Mouse (Mus musculus) cerebellum, adult 9-10 months (tissue): ENCODE data around the gene Nlrx1.
A peak's percentile ranks its signal among the peaks of the same experiment; 100 is the strongest.

Source experiments
- DNase-seq: peaks from one replicate; pipeline ENCODE4 v3.0.0; 2022

The Nlrx1 gene

GRCm38 (mm10) chr9:44267319-44268026 lies 926 bp downstream of the Nlrx1 start:
- DNase-seq: no peak

- DNase-seq: no peak
Observed at GRCm38 (mm10) chr9:44266478-44267226, 1.7 kb downstream of the Nlrx1 start.

GRCm38 (mm10) chr9:44261388-44261787 lies 7.0 kb downstream of the Nlrx1 start:
- no peak for DNase-seq

- no peak for DNase-seq
Observed at GRCm38 (mm10) chr9:44259014-44259413, 9.4 kb downstream of the Nlrx1 start.

GRCm38 (mm10) chr9:44256213-44256612 lies 12.2 kb downstream of the Nlrx1 start:
- no peak for DNase-seq

- DNase-seq: no peak
Observed at GRCm38 (mm10) chr9:44255136-44255521, 13.3 kb downstream of the Nlrx1 start.

- DNase-seq: no peak
Observed at GRCm38 (mm10) chr9:44254508-44255135, 13.8 kb downstream of the Nlrx1 start.

- DNase-seq: no peak
Observed at GRCm38 (mm10) chr9:44253441-44253840, 15.0 kb downstream of the Nlrx1 start.

GRCm38 (mm10) chr9:44251314-44251713 lies 17.1 kb downstream of the Nlrx1 start, which contains the start of gene Pdzd3:
TSS of gene Pdzd3 (minus strand) at chr9:44251471.
- no peak for DNase-seq

- DNase-seq: no peak
Observed at GRCm38 (mm10) chr9:44250445-44250844, 18.0 kb downstream of the Nlrx1 start.

- peak; percentile 46 for DNase-seq
Observed at GRCm38 (mm10) chr9:44249181-44250146, 18.9 kb downstream of the Nlrx1 start.

- DNase-seq: no peak
Observed at GRCm38 (mm10) chr9:44247907-44248306, 20.5 kb downstream of the Nlrx1 start.

- no peak for DNase-seq
Observed at GRCm38 (mm10) chr9:44243621-44244020, 24.8 kb downstream of the Nlrx1 start.

GRCm38 (mm10) chr9:44241418-44241817 lies 27.0 kb downstream of the Nlrx1 start:
- DNase-seq: no peak

GRCm38 (mm10) chr9:44240911-44241310 lies 27.5 kb downstream of the Nlrx1 start:
- no peak for DNase-seq

GRCm38 (mm10) chr9:44240399-44240798 lies 28.0 kb downstream of the Nlrx1 start, which contains the start of gene Ccdc153:
TSS of gene Ccdc153 (plus strand) at chr9:44240676.
- DNase-seq: no peak

GRCm38 (mm10) chr9:44239447-44239846 lies 29.0 kb downstream of the Nlrx1 start:
- DNase-seq: peak; percentile 54

GRCm38 (mm10) chr9:44238501-44239190 lies 29.8 kb downstream of the Nlrx1 start:
- no peak for DNase-seq

- DNase-seq: peak; percentile 21
Observed at GRCm38 (mm10) chr9:44237128-44237527, 31.3 kb downstream of the Nlrx1 start.

- peak; percentile 33 for DNase-seq
Observed at GRCm38 (mm10) chr9:44236601-44237000, 31.8 kb downstream of the Nlrx1 start.

- peak; percentile 51 for DNase-seq
Observed at GRCm38 (mm10) chr9:44234479-44235427, 33.6 kb downstream of the Nlrx1 start.
